Mouse (Mus musculus) limb, embryonic 10.5 days (tissue): Measurements from ENCODE around the gene Cables2. TPM values are rescaled to one million over a fixed set of nuclear protein-coding genes. Genes with fewer than 3 reads are reported as not detected.
"Not testable (repeated sequence)": the region's sequence is repeated elsewhere in the genome, so short reads cannot be mapped to it uniquely, and the experiment has no call there.

Experiments
- DNase-seq: peaks from one replicate; pipeline ENCODE4 v3.0.0-alpha.2; 2017; ENCODE audit warnings: low spot score
- H3K27ac ChIP-seq: fragments of 300-500 bp; sonication (generic); 2 replicates; pipeline ENCODE4 v1.5.1; 2016; ENCODE audit warnings: mild to moderate bottlenecking
- H3K27me3 ChIP-seq: fragments of 300-500 bp; sonication (generic); 2 replicates; pipeline ENCODE4 v1.6.1; 2016; ENCODE audit warnings: low read depth, mild to moderate bottlenecking; ENCODE audit not compliant: poor library complexity, severe bottlenecking
- H3K36me3 ChIP-seq: fragments of 300-500 bp; sonication (generic); 2 replicates; pipeline ENCODE4 v1.6.1; 2016; ENCODE audit warnings: mild to moderate bottlenecking, moderate library complexity
- H3K4me1 ChIP-seq: fragments of 300-500 bp; sonication (generic); 2 replicates; pipeline ENCODE4 v1.6.1; 2016
- H3K4me3 ChIP-seq: fragments of 300-500 bp; sonication (generic); 2 replicates; pipeline ENCODE4 v1.5.1; 2016; ENCODE audit warnings: mild to moderate bottlenecking, moderate library complexity
- H3K9me3 ChIP-seq: fragments of 300-500 bp; sonication (generic); replicated peaks from 2 replicates; pipeline ENCODE4 v1.6.1; 2016; ENCODE audit warnings: mild to moderate bottlenecking
- WGBS: fragments of 180-500 bp; shearing (Covaris S2); methylation state at CpG from one replicate; pipeline ENCODE4 v1.1.7; 2016; 5-methylcytosine and 5-hydroxymethylcytosine counted together
- polyA plus RNA-seq: library from polyadenylated mRNA; unstranded; fragments of >200 nt; fragmentation: Nextera tagmentation; extraction: Ambion mirVana; gene quantifications from 2 replicates; pipeline ENCODE4 v1.2.1, GENCODE M21; 2016

Cables2 gene
- polyA plus RNA-seq, 1 experiment from 2014 or later: 16.4 TPM

GRCm38 (mm10) chr2:180275836-180276235 is 2.5 kb upstream of the Cables2 start:
- peaks cover 13% of the 10 kb centered on the region for H3K27me3 ChIP-seq
- H3K9me3 ChIP-seq: no peaks in the 10 kb centered on the region
- H3K27ac ChIP-seq: no peak overlapping the region
- DNase-seq: peak; percentile 94
- H3K4me1 ChIP-seq: peaks cover 48% of the 10 kb centered on the region
- H3K4me3 ChIP-seq: no peak overlapping the region; the same call in 1 of the 2 replicates
- H3K36me3 ChIP-seq: peaks cover 8% of the 10 kb centered on the region; the same call in 1 of the 2 replicates
- 1% methylated on average over 8 of the region's 8 CpGs for WGBS

- no peak overlapping the region for H3K4me3 ChIP-seq
These were observed 1.2 kb upstream of the Cables2 start for GRCm38 (mm10) chr2:180274523-180274922.

GRCm38 (mm10) chr2:180272884-180273321 is 393 bp downstream of the Cables2 start:
- H3K36me3 ChIP-seq: peaks cover 37% of the 10 kb centered on the region
- peaks cover 49% of the 10 kb centered on the region for H3K4me1 ChIP-seq
- peaks cover 13% of the 10 kb centered on the region for H3K27me3 ChIP-seq
- H3K27ac ChIP-seq: peak overlapping the region; percentile 93
- H3K9me3 ChIP-seq: no peaks in the 10 kb centered on the region
- H3K4me3 ChIP-seq: peak overlapping the region; percentile 82
- peak; percentile 64 for DNase-seq
- WGBS: under 1% methylated on average over 29 of the region's 37 CpGs

More at GRCm38 (mm10) chr2:180274523-180274922, 1.2 kb upstream of the Cables2 start:
- Histone ChIP-seq H3K9me3 (no peaks in the 10 kb centered on the region), H3K4me1 (peaks cover 49% of the 10 kb centered on the region), H3K36me3 (peaks cover 21% of the 10 kb centered on the region), H3K27me3 (peaks cover 13% of the 10 kb centered on the region), H3K27ac (no peak overlapping the region)
- no peak for DNase-seq
- WGBS: 82% methylated on average over 2 of the region's 2 CpGs

GRCm38 (mm10) chr2:180271804-180272395 is 1.4 kb downstream of the Cables2 start:
- H3K36me3 ChIP-seq: peaks cover 47% of the 10 kb centered on the region
- WGBS: 83% methylated on average over 5 of the region's 5 CpGs
- no peaks in the 10 kb centered on the region for H3K9me3 ChIP-seq
- peak overlapping the region; percentile 82 for H3K4me3 ChIP-seq
- no peak for DNase-seq
- H3K27me3 ChIP-seq: peaks cover 13% of the 10 kb centered on the region; the same call in 1 of the 2 replicates
- H3K27ac ChIP-seq: peak overlapping the region; percentile 93; the same call in 1 of the 2 replicates
- H3K4me1 ChIP-seq: peaks cover 46% of the 10 kb centered on the region

GRCm38 (mm10) chr2:180270537-180271255 is 2.6 kb downstream of the Cables2 start:
- H3K36me3 ChIP-seq: peaks cover 59% of the 10 kb centered on the region
- H3K27me3 ChIP-seq: peaks cover 13% of the 10 kb centered on the region; the same call in 1 of the 2 replicates
- no peak overlapping the region for H3K27ac ChIP-seq
- 68% methylated on average over 7 of the region's 7 CpGs for WGBS
- no peak overlapping the region for H3K4me3 ChIP-seq
- peaks cover 34% of the 10 kb centered on the region for H3K4me1 ChIP-seq
- no peaks in the 10 kb centered on the region for H3K9me3 ChIP-seq
- no peak for DNase-seq

GRCm38 (mm10) chr2:180269329-180269728 is 4.0 kb downstream of the Cables2 start:
- no peak overlapping the region for H3K27ac ChIP-seq
- H3K27me3 ChIP-seq: peaks cover 6% of the 10 kb centered on the region; the same call in 1 of the 2 replicates
- H3K4me1 ChIP-seq: peaks cover 31% of the 10 kb centered on the region
- H3K4me3 ChIP-seq: no peak overlapping the region
- H3K36me3 ChIP-seq: peaks cover 67% of the 10 kb centered on the region
- H3K9me3 ChIP-seq: no peaks in the 10 kb centered on the region
- no peak for DNase-seq
- WGBS: 95% methylated on average over 10 of the region's 10 CpGs

- Histone ChIP-seq H3K4me3 (no peak overlapping the region), H3K9me3 (no peaks in the 10 kb centered on the region), H3K36me3 (peaks cover 81% of the 10 kb centered on the region), H3K27ac (no peak overlapping the region), H3K4me1 (peaks cover 26% of the 10 kb centered on the region), H3K27me3 (no peaks in the 10 kb centered on the region)
- DNase-seq: no peak
- WGBS: 74% methylated on average over 2 of the region's 2 CpGs
These were observed 5.3 kb downstream of the Cables2 start for GRCm38 (mm10) chr2:180267955-180268354.

GRCm38 (mm10) chr2:180262891-180263290 is 10.4 kb downstream of the Cables2 start:
- Histone ChIP-seq H3K9me3 (no peaks in the 10 kb centered on the region), H3K27ac (no peak overlapping the region), H3K27me3 (no peaks in the 10 kb centered on the region), H3K4me1 (peaks cover 13% of the 10 kb centered on the region), H3K4me3 (no peak overlapping the region), H3K36me3 (peaks cover 94% of the 10 kb centered on the region)
- 92% methylated on average over 10 of the region's 10 CpGs for WGBS
- DNase-seq: no peak

GRCm38 (mm10) chr2:180262441-180262840 is 10.9 kb downstream of the Cables2 start:
- no peaks in the 10 kb centered on the region for H3K9me3 ChIP-seq
- peaks cover 14% of the 10 kb centered on the region for H3K4me1 ChIP-seq
- H3K27ac ChIP-seq: no peak overlapping the region
- H3K4me3 ChIP-seq: no peak overlapping the region
- whole genome bisulfite sequencing: 89% methylated on average over 3 of the region's 3 CpGs
- H3K36me3 ChIP-seq: peaks cover 93% of the 10 kb centered on the region
- H3K27me3 ChIP-seq: no peaks in the 10 kb centered on the region
- no peak for DNase-seq

GRCm38 (mm10) chr2:180261901-180262300 is 11.4 kb downstream of the Cables2 start:
- Histone ChIP-seq H3K27me3 (no peaks in the 10 kb centered on the region), H3K4me3 (no peak overlapping the region), H3K27ac (no peak overlapping the region), H3K4me1 (peaks cover 14% of the 10 kb centered on the region), H3K36me3 (peaks cover 88% of the 10 kb centered on the region), H3K9me3 (no peaks in the 10 kb centered on the region)
- 95% methylated on average over 7 of the region's 7 CpGs for WGBS
- DNase-seq: no peak

GRCm38 (mm10) chr2:180260610-180261480 is 12.5 kb downstream of the Cables2 start:
- H3K4me1 ChIP-seq: peaks cover 23% of the 10 kb centered on the region
- H3K36me3 ChIP-seq: peaks cover 78% of the 10 kb centered on the region
- DNase-seq: no peak
- no peaks in the 10 kb centered on the region for H3K9me3 ChIP-seq
- no peak overlapping the region for H3K4me3 ChIP-seq
- no peak overlapping the region for H3K27ac ChIP-seq
- no peaks in the 10 kb centered on the region for H3K27me3 ChIP-seq
- 65% methylated on average over 8 of the region's 8 CpGs for WGBS

GRCm38 (mm10) chr2:180259826-180260609 is 13.3 kb downstream of the Cables2 start:
- not testable (repeated sequence) for H3K4me3 ChIP-seq, DNase-seq, H3K27ac ChIP-seq, H3K27me3 ChIP-seq, H3K9me3 ChIP-seq
- Histone ChIP-seq H3K4me1 (peaks cover 23% of the 10 kb centered on the region), H3K36me3 (peaks cover 75% of the 10 kb centered on the region)
- WGBS: 73% methylated on average over 17 of the region's 17 CpGs
